Mouse (Mus musculus) lung, postnatal 0 days (tissue): ENCODE data around the gene Ankrd55. TPM values are rescaled to one million over a fixed set of nuclear protein-coding genes. Genes with fewer than 3 reads are reported as not detected.

Source experiments
- ATAC-seq: fragments of 200-750 bp; cut with Nextera tagmentation; 2 replicates; pipeline ENCODE4 v1.8.0; 2017; ENCODE audit warnings: moderate library complexity
- DNase-seq: peaks from one replicate; pipeline ENCODE4 v3.0.0-alpha.2; 2016; ENCODE audit warnings: low spot score
- H3K27ac ChIP-seq: fragments of 300-500 bp; sonication (generic); 2 replicates; pipeline ENCODE4 v1.5.1; 2014; ENCODE audit warnings: antibody characterized with exemption, mild to moderate bottlenecking, low read length, mixed read lengths
- H3K27me3 ChIP-seq: fragments of 300-500 bp; sonication (generic); replicated peaks from 2 replicates; pipeline ENCODE4 v1.6.1; 2014; ENCODE audit warnings: low read length, mixed read lengths; ENCODE audit not compliant: insufficient read depth
- H3K36me3 ChIP-seq: fragments of 300-500 bp; sonication (generic); 2 replicates; pipeline ENCODE4 v1.6.1; 2014; ENCODE audit warnings: low read length, mixed read lengths; ENCODE audit not compliant: insufficient read depth
- H3K4me1 ChIP-seq: fragments of 300-500 bp; sonication (generic); 2 replicates; pipeline ENCODE4 v1.6.1; 2014; ENCODE audit warnings: antibody characterized with exemption, low read depth, low read length, mixed read lengths; ENCODE audit not compliant: insufficient read depth
- H3K4me2 ChIP-seq: fragments of 300-500 bp; sonication (generic); replicated peaks from 2 replicates; pipeline ENCODE4 v1.6.1; 2014; ENCODE audit warnings: low read depth, mild to moderate bottlenecking, low read length, moderate library complexity, mixed read lengths
- H3K4me3 ChIP-seq: fragments of 300-500 bp; sonication (generic); 2 replicates; pipeline ENCODE4 v1.5.1; 2014; ENCODE audit warnings: low read depth, low read length
- H3K9ac ChIP-seq: fragments of 300-500 bp; sonication (generic); replicated peaks from 2 replicates; pipeline ENCODE4 v1.6.1; 2014; ENCODE audit warnings: low read depth, mild to moderate bottlenecking
- H3K9me3 ChIP-seq: fragments of 300-500 bp; sonication (generic); 2 replicates; pipeline ENCODE4 v1.6.1; 2016; ENCODE audit warnings: low read length, mixed read lengths
- CTCF ChIP-seq: IDR thresholded peaks from 2 replicates; pipeline ENCODE4 v1.5.1; 2016; ENCODE audit warnings: antibody characterized with exemption, mild to moderate bottlenecking
- EP300 ChIP-seq: IDR thresholded peaks from 2 replicates; pipeline ENCODE4 v1.6.1; 2016; ENCODE audit warnings: antibody characterized with exemption, mild to moderate bottlenecking, control low read depth
- WGBS: fragments of 180-500 bp; shearing (Covaris S2); extraction: QIAGEN DNeasy Blood & Tissue Kit; methylation state at CpG from one replicate; pipeline ENCODE4 v1.1.7; 2014; 5-methylcytosine and 5-hydroxymethylcytosine counted together
- polyA plus RNA-seq: library from polyadenylated mRNA; unstranded; fragments of >200 nt; fragmentation: Nextera tagmentation; extraction: Ambion mirVana; gene quantifications from 2 replicates; pipeline ENCODE4 v1.2.1, GENCODE M21; 2015

The Ankrd55 gene
- polyA plus RNA-seq, 1 experiment from 2014 or later = 0.23 TPM

DNA sequence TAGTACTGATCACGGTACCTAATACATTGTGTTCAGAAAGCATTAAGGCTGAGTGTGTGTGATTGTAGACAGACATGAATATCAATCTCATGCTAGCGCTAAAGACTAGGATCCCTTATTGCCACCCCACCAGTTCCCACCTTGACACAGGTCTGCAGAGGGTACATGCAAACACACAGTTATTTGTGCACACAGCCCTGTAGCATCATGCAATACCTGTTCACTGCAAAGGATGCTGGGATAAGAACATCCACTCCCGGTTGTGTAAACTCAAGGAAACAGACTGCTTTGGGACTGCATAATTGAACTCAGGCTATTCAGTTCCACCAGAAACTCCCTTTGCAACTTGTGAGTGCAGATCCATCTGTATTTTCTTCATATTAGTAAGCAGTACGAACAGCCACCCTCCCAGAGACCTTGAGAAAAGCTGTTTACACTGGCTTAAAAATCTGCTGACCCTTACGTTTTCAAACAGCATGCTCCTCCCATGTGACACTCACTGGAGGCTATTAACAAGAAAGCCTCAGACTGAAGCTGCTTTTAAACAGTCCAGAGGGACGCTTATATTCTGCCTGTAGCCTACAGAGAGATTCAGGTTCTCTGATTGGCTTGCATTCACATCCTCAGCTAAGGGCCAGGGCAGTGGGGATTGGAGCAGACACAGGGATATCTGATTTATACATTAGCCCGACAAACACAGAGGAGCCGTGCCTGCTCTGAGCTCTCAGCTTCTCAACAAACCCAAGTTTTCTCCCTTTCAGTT is 42.8 kb downstream of the Ankrd55 start:
- Histone ChIP-seq H3K4me2 (no peak overlapping the region), H3K4me3 (no peak overlapping the region), H3K36me3 (no peaks in the 10 kb centered on the region), H3K27ac (no peak overlapping the region), H3K27me3 (no peaks in the 10 kb centered on the region), H3K9me3 (no peaks in the 10 kb centered on the region), H3K4me1 (no peaks in the 10 kb centered on the region; the same call in 1 of the 2 replicates), H3K9ac (no peak overlapping the region)
- DNase-seq = peak; percentile 35
- 33% methylated on average over 8 of the region's 8 CpGs for WGBS
- no peak for ATAC-seq
- TF ChIP-seq CTCF = no peak
- TF ChIP-seq EP300 = no peak

GRCm38 (mm10) chr13:112331682-112332061 is 43.4 kb downstream of the Ankrd55 start:
- no peak overlapping the region for H3K9ac ChIP-seq
- no peak overlapping the region for H3K4me2 ChIP-seq
- no peak for DNase-seq

DNA sequence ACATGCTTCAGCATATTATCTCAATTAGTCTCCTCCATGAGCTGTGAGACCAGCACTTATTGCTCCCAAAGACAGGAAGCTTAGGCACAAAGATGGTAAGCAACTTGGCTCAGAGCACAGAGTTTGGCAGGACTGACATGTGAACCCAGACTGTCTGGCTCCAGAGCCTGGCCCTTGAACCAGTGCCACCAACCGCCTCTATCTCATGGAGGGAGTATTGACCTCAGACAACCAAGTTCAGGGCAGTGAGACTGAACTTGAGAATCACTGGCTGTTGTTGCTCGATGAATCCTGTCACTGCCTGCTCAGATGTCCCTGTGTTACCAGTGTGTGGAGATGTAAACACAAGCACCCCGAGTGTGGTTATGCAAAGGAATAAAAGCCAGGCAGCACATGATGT is 47.3 kb downstream of the Ankrd55 start:
- DNase-seq (no peak), ATAC-seq (no peak)
- H3K27me3 ChIP-seq = no peaks in the 10 kb centered on the region
- H3K9ac ChIP-seq = no peak overlapping the region
- no peak overlapping the region for H3K4me2 ChIP-seq
- H3K4me3 ChIP-seq = no peak overlapping the region
- no peaks in the 10 kb centered on the region for H3K9me3 ChIP-seq
- 42% methylated on average over 3 of the region's 3 CpGs for WGBS
- no peaks in the 10 kb centered on the region for H3K4me1 ChIP-seq
- no peaks in the 10 kb centered on the region for H3K36me3 ChIP-seq
- TF ChIP-seq CTCF = no peak
- TF ChIP-seq EP300 = no peak
- H3K27ac ChIP-seq = no peak overlapping the region

More at GRCm38 (mm10) chr13:112331682-112332061, 43.4 kb downstream of the Ankrd55 start:
- WGBS = 33% methylated on average over 1 of the region's 1 CpGs
- ATAC-seq = no peak
- no peaks in the 10 kb centered on the region for H3K9me3 ChIP-seq
- H3K27me3 ChIP-seq = no peaks in the 10 kb centered on the region
- H3K27ac ChIP-seq = no peak overlapping the region
- H3K36me3 ChIP-seq = no peaks in the 10 kb centered on the region
- H3K4me1 ChIP-seq = no peaks in the 10 kb centered on the region; the same call in 1 of the 2 replicates
- H3K4me3 ChIP-seq = no peak overlapping the region
- no peak for TF ChIP-seq CTCF
- TF ChIP-seq EP300 = no peak

- no peak overlapping the region for H3K9ac ChIP-seq
- H3K4me1 ChIP-seq = no peaks in the 10 kb centered on the region
- H3K4me2 ChIP-seq = no peak overlapping the region
- TF ChIP-seq CTCF = no peak
- TF ChIP-seq EP300 = no peak
- no peak for DNase-seq
- WGBS = 92% methylated on average over 9 of the region's 9 CpGs
- no peak for ATAC-seq
- no peaks in the 10 kb centered on the region for H3K27me3 ChIP-seq
- no peaks in the 10 kb centered on the region for H3K9me3 ChIP-seq
- H3K4me3 ChIP-seq = no peak overlapping the region
- no peaks in the 10 kb centered on the region for H3K36me3 ChIP-seq
- no peak overlapping the region for H3K27ac ChIP-seq
Measured at GRCm38 (mm10) chr13:112337146-112337545, 48.9 kb downstream of the Ankrd55 start.

DNA sequence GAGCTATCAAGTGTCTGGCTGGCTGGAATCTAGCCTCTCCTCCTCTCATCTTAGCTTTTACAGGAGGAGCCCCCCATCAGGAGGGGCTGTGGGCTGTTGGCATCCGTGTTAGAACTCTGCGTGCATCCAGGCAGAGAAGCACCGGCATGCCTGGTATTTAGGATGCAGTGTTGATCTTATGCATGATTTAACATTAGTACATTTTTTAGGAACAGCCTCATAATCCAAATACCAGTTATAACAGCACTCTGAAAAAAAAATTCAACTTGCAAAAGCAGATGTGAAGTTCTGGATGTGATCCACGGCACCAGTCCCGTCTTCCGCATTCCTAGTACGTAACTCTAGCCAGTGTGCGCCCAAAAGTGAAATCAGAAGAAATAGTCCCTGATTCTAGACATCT is 52.0 kb downstream of the Ankrd55 start:
- Histone ChIP-seq H3K9me3 (no peaks in the 10 kb centered on the region), H3K27me3 (no peaks in the 10 kb centered on the region), H3K4me3 (no peak overlapping the region), H3K27ac (no peak overlapping the region), H3K4me2 (no peak overlapping the region), H3K9ac (no peak overlapping the region), H3K36me3 (no peaks in the 10 kb centered on the region), H3K4me1 (0 out of 2 replicates have a peak, but pooled peaks cover 3% of the 10 kb centered on the region)
- 56% methylated on average over 8 of the region's 8 CpGs for WGBS
- ATAC-seq (peak; percentile 41; the same call in 1 of the 2 replicates), DNase-seq (peak; percentile 78)
- TF ChIP-seq CTCF = no peak
- peak; percentile 49 for TF ChIP-seq EP300

DNA sequence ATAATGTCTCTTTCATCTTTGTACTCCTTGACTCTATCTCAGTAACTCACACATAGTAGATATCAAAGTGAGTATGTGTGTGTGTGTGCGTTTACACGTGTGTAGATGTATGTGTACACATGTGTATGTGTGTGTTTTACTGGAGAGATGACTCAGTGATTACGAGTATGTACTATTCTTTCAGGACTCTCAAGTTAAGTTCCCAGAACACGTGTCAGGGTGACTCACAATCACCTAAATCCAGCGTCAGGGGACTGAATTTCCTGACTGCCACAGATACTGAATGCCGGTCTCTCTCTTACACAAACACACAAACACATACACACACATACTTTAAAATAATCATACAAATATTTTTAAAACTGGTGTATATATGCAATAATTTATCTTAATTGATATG is 52.5 kb downstream of the Ankrd55 start:
- DNase-seq (no peak), ATAC-seq (no peak)
- no peak for TF ChIP-seq CTCF
- TF ChIP-seq EP300 = no peak
- Histone ChIP-seq H3K4me1 (0 out of 2 replicates have a peak, but pooled peaks cover 3% of the 10 kb centered on the region), H3K27ac (no peak overlapping the region), H3K36me3 (no peaks in the 10 kb centered on the region), H3K27me3 (no peaks in the 10 kb centered on the region), H3K4me2 (no peak overlapping the region), H3K9me3 (no peaks in the 10 kb centered on the region), H3K4me3 (no peak overlapping the region), H3K9ac (no peak overlapping the region)
- WGBS = 61% methylated on average over 6 of the region's 6 CpGs
